Mouse (Mus musculus) embryonic stem cell, embryonic (primary cell): Measurements from ENCODE around the gene Serf2.

Experiments
- CTCF ChIA-PET, 4 experiments: fragments of 300-600 bp in 2 of 4; fragments of 350-600 bp in 2 of 4; sonication (Branson Sonifier 250); formaldehyde crosslinking; loops; one replicate each; lab custom pipeline; 2022; ENCODE audit warnings: inconsistent platforms in 2 of 4; lab: Charles Lee
- POLR2A ChIA-PET, 4 experiments: fragments of 300-600 bp in 2 of 4; fragments of 350-600 bp in 2 of 4; sonication (Branson Sonifier 250); formaldehyde crosslinking; loops; one replicate each; lab custom pipeline; 2022; ENCODE audit warnings: antibody characterized with exemption in 4 of 4, inconsistent platforms in 1 of 4; lab: Charles Lee

Serf2 gene

DNA sequence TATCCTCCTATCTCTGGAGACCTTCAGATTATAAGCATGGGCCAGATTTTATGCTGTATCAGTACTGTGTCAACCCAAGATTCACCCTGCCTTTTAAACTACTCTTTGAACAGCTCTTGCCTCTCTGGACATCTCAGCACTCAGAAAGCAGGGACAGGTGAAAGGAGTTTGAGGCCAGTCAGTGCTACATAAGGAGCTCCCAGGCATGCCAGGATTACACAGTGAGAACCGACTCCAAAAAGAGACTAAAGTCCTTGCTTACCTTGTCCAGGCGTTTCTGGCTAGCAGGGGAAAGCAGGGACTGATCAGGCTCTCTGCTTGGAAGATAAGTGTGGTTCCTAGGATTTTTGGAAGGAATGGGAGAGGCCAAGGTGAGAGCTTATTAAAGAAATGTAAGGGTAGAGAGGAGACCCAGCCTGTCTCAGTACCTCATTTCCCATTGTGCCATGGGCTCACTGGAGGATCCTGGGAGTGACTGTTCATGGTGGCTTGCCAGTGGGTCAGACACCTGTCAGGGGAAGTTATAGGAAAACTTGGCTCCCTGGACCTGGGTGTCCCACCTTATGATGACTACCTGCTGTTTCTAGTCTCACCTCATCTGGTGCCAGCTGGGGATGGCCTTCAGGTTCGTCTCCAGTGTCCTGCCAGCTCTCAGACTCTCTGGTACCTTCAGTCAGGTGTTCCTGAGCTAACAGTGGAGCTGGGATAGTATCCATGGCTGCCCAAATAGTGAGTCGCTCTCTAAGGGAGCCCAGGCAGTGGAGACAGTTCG is 8.0 kb upstream of the Serf2 start:
- CTCF ChIA-PET, result interaction anchor here in 2 of 4 experiments (0.5 to 1.4 kb wide), 5 partner anchors 14 to 632 kb away, joined by 3 to 7 read pairs (median 3); no protein-coding TSS in a partner anchor
- POLR2A ChIA-PET, result interaction anchor here in 3 of 4 experiments (0.5 to 5.9 kb wide), 22 partner anchors 8 to 143 kb away, joined by 3 to 26 read pairs (median 7); partner anchors contain the start of genes Catsper2 (in 2 of the 3), Hypk (in 2 of the 3), Pdia3 (in 2 of the 3) and Serf2 (in 2 of the 3)

DNA sequence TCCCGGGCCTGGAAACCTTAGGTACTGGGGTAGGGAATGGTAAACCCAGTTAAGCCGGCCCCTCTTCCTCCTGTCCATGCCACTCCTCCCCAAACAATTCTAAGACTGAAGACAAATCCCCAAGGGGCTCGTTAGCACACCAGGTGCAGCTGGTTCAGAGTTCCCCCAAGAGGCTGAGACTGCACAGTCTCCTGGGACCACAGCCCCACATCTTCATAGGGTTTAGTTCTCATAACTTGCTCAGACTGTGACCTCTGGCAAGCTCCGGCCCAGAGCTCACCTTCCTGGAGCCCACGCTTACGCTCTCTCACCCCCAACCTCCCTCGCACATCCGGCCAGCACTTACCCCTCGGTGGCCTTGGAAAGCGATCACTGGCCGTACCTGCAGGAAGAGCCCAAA is 7.2 kb upstream of the Serf2 start:
- CTCF ChIA-PET, result interaction anchor here in 2 of 4 experiments (0.5 to 1.4 kb wide), 4 partner anchors 15 to 631 kb away, joined by 3 to 7 read pairs (median 4); partner anchors contain the start of genes Catsper2 (in 1 of the 2) and Pdia3 (in 1 of the 2)
- POLR2A ChIA-PET, result interaction anchor here in 3 of 4 experiments (0.7 to 5.9 kb wide), 22 partner anchors 9 to 72 kb away, joined by 3 to 26 read pairs (median 4); partner anchors contain the start of genes Catsper2 (in 3 of the 3), Pdia3 (in 3 of the 3), Hypk (in 2 of the 3) and Serinc4 (in 2 of the 3)

DNA sequence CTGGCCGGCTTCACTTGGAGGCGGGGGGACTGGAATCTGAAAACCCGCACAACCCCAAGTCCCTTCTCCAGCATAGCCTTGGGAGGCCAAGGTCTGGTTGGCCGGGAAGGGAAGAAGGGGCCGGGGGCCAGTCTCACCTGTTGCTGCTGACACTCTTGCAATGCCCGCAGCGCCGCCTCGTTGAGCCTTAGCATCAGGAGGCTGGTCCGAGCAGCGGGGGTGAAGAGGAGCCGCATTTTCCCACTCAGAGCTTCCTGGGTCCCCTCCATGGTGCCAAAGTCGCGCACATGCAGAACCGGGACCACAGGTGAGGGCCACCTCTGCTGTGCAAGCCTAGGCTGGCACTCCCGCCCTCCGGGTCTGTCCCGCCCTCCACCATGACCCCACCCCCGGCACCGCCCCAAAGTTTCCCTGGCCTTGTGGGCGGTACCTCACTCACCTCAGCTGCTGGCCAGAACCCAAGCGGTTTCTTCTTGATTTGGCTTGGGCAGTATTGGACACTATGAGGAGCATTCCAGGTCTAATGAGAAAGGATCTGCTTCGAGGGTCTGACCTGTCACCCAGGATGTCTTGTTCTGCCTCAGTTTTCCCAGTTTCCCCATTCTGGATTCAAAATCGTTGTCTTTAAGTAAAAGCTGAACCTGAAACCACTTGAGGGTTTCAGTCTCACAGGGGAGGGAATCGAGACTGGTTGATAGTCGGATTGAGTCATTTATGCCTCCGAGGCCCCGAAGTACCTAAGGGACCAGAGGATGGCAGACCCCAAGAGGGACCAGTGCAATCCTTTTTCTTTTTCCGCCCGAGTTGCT is 6.5 kb upstream of the Serf2 start:
- ChIA-PET CTCF (interaction anchor here in 3 of 4 experiments (0.5 to 1.4 kb wide), 6 partner anchors 15 to 266 kb away, joined by 3 to 7 read pairs (median 4); partner anchors contain the start of genes Catsper2 (in 1 of the 3) and Pdia3 (in 1 of the 3)), POLR2A (interaction anchor here in 3 of 4 experiments (0.8 to 5.9 kb wide), 32 partner anchors 8 to 513 kb away, joined by 3 to 26 read pairs (median 4); partner anchors contain the start of genes Catsper2 (in 3 of the 3), Hypk (in 3 of the 3), Pdia3 (in 3 of the 3) and Mfap1b (in 2 of the 3))

DNA sequence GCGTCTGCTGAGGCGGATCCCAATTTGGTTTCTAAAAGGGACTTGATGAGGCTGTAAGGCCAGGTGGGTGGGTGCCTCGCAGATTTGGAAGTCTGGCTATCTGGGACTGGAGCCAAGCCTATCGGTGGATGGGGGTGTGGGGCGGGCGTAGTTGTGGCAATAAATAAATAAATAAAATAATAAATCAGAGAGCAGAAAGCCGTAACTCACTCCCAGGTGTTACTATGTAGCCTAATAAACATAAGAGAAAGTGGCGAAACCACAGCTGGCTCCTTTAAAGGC is 6.0 kb upstream of the Serf2 start:
- ChIA-PET POLR2A (interaction anchor here in 3 of 4 experiments (0.6 to 3.4 kb wide), 21 partner anchors 8 to 513 kb away, joined by 3 to 23 read pairs (median 4); partner anchors contain the start of genes Hypk (in 3 of the 3), Catsper2 (in 2 of the 3), Mfap1b (in 2 of the 3) and Pdia3 (in 2 of the 3)), CTCF (interaction anchor here in 3 of 4 experiments (0.5 to 1.0 kb wide), 3 partner anchors 30 to 265 kb away, joined by 4 to 5 read pairs (median 4); partner anchors contain the start of genes Catsper2 (in 1 of the 3) and Pdia3 (in 1 of the 3))

DNA sequence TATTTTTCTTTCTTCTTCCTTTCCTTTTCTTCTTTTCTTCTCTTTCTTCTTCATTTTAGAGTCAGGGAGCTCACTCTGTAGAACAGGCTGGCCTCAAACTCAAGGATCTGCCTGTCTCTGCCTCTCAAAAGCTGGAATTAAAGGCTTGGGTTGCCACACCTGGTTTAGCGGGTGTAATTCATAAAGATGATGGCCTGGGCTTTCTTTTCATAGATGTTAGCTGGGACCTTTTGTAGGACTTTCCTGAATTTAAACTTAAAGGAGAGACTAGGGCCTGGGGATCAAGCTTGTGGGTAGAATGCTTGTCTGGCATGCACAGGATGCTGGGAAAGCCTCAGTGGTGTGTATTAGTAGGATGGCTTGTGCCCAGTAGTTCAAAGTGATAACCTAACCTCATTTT is 4.8 kb upstream of the Serf2 start, which contains the start of gene Ell3:
Gene Ell3 (minus strand): TSS at position 101 of the 400 bp plus-strand sequence.
- CTCF ChIA-PET, result interaction anchor here in 1 of 4 experiments (0.9 kb wide), 1 partner anchor 9 kb away, joined by 3 read pairs; no protein-coding TSS in a partner anchor
- POLR2A ChIA-PET, result interaction anchor here in 3 of 4 experiments (0.5 to 2.8 kb wide), 12 partner anchors 9 to 31 kb away, joined by 3 to 12 read pairs (median 5); partner anchors contain the start of genes Catsper2 (in 2 of the 3), Pdia3 (in 2 of the 3), Serinc4 (in 2 of the 3) and Hypk (in 1 of the 3)

DNA sequence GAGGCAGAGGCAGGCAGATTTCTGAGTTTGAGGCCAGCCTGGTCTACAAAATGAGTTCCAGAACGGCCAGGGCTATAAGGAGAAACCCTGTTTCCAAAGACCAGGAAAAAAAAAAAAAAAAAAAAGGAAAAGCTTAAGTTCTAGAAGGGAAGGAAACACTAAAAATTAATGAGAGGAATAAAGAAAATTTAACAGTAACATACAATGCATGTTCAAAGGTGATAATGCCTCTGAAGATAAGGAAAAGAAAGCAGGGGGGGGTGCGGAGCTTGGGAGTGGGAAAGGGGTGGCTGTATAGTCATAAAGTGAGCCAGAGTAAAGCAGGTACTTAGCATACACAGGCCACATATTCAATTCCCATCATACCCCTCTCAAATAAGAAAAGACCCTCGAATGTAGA is 3.9 kb upstream of the Serf2 start:
- ChIA-PET POLR2A (interaction anchor here in 3 of 4 experiments (0.7 to 2.3 kb wide), 20 partner anchors 7 to 422 kb away, joined by 3 to 10 read pairs (median 4); partner anchors contain the start of genes Catsper2 (in 3 of the 3), Pdia3 (in 3 of the 3), Mfap1b (in 2 of the 3) and Serinc4 (in 2 of the 3)), CTCF (interaction anchor here (0.5 to 0.8 kb wide), 6 partner anchors 10 to 722 kb away, joined by 3 to 4 read pairs (median 3); no protein-coding TSS in a partner anchor)

DNA sequence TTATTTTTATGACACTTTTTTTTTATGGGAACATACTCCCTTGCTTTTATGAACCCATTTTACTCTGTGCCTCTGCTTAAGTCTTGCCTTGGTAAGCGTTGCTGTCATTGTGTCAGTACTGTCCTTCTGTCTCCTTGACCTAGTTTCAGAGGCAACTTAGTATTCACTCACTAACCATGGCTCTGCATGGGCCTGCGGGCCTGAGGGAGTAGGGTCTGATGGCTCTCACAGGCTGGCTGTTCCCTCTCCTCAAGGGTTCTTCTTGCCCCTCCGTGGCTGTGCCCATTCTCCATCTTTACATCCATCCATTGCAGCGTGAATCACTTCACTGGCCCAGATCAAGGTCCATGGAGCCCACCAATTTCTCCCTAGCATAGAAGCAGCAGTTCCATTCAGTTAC is 2.5 kb upstream of the Serf2 start:
- POLR2A ChIA-PET, result interaction anchor here in 1 of 4 experiments (1.2 kb wide), 1 partner anchor 63 kb away, joined by 3 read pairs; no protein-coding TSS in a partner anchor
- CTCF ChIA-PET, result no interaction called here

DNA sequence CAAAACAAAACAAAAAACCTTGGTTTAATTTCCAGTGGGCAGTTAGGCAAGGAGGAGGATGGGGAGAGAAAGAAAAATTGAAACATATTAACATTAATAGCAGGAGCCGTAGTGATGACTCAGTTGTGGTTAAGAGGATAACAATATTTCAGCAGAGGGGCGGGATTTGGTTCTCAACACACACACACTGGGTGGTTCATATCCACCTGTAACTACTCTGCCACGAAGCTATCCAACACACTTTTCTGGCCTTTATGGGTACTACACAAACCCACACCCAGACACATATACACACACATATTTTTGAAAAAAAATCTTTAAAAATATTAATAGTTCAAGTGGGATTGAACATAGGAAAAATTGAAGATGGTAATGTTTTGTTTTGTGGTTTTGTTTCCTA is 2.0 kb upstream of the Serf2 start:
- ChIA-PET CTCF (no interaction called here), POLR2A (interaction anchor here in 1 of 4 experiments (2.5 kb wide), 1 partner anchor 10 kb away, joined by 26 read pairs; the partner anchor contains the start of gene Serinc4)

DNA sequence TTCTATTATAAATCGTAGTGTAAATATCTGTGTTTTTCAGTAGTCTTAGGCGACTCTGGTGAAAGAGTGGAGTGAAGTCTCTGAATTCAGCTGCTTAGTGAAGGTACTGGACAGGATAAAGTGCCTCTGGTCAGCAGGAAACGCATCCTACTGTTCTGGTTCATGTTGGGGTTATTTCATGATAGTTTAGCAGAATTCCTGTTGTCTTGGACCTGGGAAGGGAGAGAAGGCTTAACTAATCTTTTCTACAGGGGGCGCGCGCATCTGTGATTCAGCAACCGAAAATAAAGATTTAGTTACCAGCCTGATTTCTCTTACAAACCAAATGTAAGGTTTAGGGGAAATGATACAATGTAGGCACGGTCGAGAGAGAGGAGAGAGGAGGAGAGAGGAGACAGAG is 859 bp upstream of the Serf2 start:
- ChIA-PET POLR2A (interaction anchor here (0.6 to 4.2 kb wide), 61 partner anchors 8 to 678 kb away, joined by 3 to 90 read pairs (median 8); partner anchors contain the start of genes Catsper2 (in 3 of the 4), Pdia3 (in 3 of the 4), Adal (in 2 of the 4) and Lcmt2 (in 2 of the 4)), CTCF (interaction anchor here (0.6 to 1.5 kb wide), 11 partner anchors 8 to 544 kb away, joined by 3 to 9 read pairs (median 4); partner anchors contain the start of genes Catsper2 (in 2 of the 4), Pdia3 (in 2 of the 4), Adal (in 1 of the 4) and Lcmt2 (in 1 of the 4))

DNA sequence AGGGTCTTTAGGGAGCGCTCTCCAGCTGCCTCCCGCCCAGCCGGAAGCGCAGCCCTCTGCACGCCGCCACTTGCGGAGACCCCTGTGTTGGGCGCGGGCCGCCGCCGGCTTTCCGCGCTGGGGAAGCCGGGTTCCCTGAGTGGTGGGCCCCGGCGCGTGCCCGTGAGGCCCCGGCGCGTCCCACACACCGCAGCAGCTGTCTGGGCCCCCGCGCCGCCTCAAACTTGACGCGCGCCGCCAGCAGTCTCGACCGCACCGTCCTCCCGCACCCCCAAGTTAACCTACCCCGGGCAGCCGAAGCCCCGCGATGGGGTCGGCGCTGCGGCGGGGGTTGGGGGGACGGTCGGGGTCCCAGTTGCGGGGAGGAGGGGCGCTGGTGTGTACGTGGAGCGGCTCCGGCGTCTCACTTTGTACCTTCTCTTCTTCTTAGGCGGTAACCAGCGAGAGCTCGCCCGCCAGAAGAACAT is 583 bp downstream of the Serf2 start:
- CTCF ChIA-PET, result interaction anchor here in 2 of 4 experiments (1.0 to 1.5 kb wide), 4 partner anchors 15 to 53 kb away, joined by 4 to 5 read pairs (median 4); partner anchors contain the start of genes Catsper2 (in 1 of the 2), Mfap1b (in 1 of the 2) and Pdia3 (in 1 of the 2)

DNA sequence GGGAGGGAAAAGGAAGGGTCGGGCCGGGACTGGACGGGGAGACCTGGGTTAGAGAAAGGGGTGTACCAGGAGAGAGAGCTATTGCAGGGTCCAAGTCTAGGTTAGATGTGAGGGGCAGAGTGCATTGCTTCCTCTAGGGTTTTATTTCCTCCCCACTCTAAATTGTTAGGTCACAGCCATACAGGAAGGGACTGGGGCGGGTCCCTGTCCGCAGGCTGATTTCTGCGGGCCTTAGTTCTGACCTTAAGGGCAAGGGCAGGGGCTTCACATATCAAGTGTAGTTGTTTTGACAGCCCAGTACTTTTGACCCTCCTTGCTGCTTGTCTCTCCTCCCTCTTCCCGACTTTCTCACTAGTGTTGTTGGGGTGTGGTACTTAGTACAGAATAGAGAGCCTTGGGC is 1.1 kb downstream of the Serf2 start:
- CTCF ChIA-PET, result no interaction called here
- POLR2A ChIA-PET, result interaction anchor here in 3 of 4 experiments (0.7 to 4.2 kb wide), 22 partner anchors 8 to 506 kb away, joined by 3 to 90 read pairs (median 12); partner anchors contain the start of genes Catsper2 (in 3 of the 3), Mfap1b (in 3 of the 3), Pdia3 (in 3 of the 3) and Adal (in 1 of the 3)

More for the DNA sequence above, 583 bp downstream of the Serf2 start:
- POLR2A ChIA-PET, result interaction anchor here (0.7 to 4.2 kb wide), 64 partner anchors 8 to 669 kb away, joined by 3 to 90 read pairs (median 6); partner anchors contain the start of genes Mfap1b (in 4 of the 4), Catsper2 (in 3 of the 4), Pdia3 (in 3 of the 4) and Adal (in 2 of the 4)

DNA sequence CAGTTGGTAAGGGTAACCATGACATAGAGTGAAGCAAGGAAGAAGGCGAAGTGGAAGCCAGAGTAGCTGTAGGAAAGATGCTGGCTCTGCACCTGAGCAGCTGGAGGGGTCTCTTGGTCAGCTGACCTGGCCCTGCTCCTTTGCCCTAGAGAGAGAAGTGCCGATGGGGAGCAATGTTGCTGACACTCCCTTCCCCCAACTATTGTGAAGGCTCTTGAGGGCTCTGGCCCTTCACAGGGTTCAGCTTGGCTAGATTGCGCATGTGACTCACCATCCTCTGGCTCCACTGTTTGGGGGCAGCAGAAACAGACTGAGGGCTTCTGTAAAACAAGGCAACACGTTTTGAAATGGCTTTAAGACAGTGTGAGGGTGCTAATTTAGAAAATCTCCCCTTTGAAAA is 3.4 kb downstream of the Serf2 start:
- ChIA-PET POLR2A (interaction anchor here in 2 of 4 experiments (0.7 to 3.1 kb wide), 11 partner anchors 8 to 57 kb away, joined by 3 to 17 read pairs (median 6); partner anchors contain the start of genes Mfap1b (in 2 of the 2) and Ell3 (in 1 of the 2)), CTCF (no interaction called here)

DNA sequence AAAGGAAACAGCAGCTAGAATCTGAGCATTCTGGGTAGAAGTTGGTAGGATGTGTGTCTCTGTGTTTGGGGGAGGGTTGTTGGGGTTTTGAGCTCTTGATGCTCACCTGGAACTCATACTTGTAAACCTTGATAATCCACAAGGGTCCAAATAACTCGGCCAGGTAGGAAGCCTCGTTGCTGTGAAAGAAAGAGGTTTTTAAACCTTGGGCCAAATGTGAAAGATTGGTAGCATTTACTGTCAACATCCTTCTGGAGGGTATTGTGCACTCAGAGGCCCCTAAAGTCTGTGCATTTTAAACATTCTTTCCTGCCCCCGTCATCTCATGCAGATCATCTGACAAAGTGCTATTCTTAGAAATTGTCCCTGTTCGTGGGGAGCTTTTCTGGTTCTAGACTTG is 4.0 kb downstream of the Serf2 start, which contains the start of gene Hypk:
Gene Hypk (plus strand): TSS at position 301 of the 400 bp plus-strand sequence.
- ChIA-PET CTCF (interaction anchor here in 1 of 4 experiments (0.6 kb wide), 1 partner anchor 85 kb away, joined by 3 read pairs; no protein-coding TSS in a partner anchor), POLR2A (interaction anchor here in 3 of 4 experiments (0.7 to 3.1 kb wide), 17 partner anchors 8 to 70 kb away, joined by 3 to 17 read pairs (median 4); partner anchors contain the start of genes Mfap1b (in 2 of the 3), Catsper2 (in 1 of the 3), Ell3 (in 1 of the 3) and Pdia3 (in 1 of the 3))

DNA sequence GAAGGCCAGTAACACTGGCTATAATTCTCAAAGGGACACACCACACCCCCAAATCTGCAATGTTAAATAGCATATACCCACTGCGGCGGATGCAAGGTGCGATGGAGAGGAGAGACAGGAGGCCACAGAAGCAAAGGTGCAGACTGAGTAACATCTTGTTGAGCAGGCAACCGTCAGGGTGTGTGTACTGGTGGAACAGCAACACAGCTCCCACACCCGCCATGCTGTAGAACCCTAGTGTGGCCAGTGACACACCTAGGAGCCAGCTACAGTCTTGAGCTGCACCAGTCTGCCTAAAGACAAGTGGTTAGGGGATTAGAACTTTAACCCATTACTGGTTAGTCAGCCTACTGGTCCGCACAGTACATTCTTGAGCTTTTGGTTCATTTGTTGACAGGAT is 4.9 kb downstream of the Serf2 start:
- POLR2A ChIA-PET, result interaction anchor here in 2 of 4 experiments (0.9 to 3.1 kb wide), 16 partner anchors 9 to 314 kb away, joined by 3 to 17 read pairs (median 4); partner anchors contain the start of genes Catsper2 (in 2 of the 2), Mfap1b (in 2 of the 2), Pdia3 (in 2 of the 2) and Adal (in 1 of the 2)
- CTCF ChIA-PET, result interaction anchor here in 2 of 4 experiments (0.6 kb wide), 2 partner anchors 46 to 303 kb away, joined by 3 to 4 read pairs; no protein-coding TSS in a partner anchor

DNA sequence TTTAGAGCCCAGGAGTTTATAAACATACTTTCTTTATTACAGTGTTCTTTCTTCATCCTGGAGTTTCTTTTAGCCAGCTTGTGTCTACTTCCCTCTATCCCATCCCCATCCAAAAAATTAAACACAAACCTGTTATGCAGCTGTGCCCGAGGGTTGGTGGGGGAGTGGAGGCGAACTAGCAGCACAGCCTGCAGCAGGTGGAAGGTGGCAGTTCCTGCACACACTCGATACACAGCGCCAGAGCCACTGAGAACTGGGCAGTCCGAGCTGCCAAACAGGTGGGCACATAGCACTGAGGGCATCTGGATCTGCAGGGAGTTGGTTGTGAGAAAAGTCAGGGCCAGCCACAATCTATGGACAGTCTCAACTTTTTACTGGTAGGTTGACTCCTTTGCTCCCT is 6.5 kb downstream of the Serf2 start:
- ChIA-PET CTCF (no interaction called here), POLR2A (interaction anchor here in 1 of 4 experiments (0.9 to 3.3 kb wide), 7 partner anchors 7 to 284 kb away, joined by 3 to 26 read pairs (median 3); partner anchors contain the start of genes Mfap1b and Serf2)
